ENCODE assay signal across 20 mouse cellular contexts in genomic region chr1:132150817-132151601, GRCm38 (mm10). TPM values are rescaled to one million over a fixed set of nuclear protein-coding genes. Genes with fewer than 3 reads are reported as not detected.
DNase-seq lines count a peak whose midpoint lies in the region; ATAC-seq and TF ChIP-seq lines count a peak whose summit lies in the region.
"Had no signal": no experiment of that assay in that cellular context is flagged by ENCODE, and none has a peak within 500 bp of the region (broad histone marks: within the 10 kb centered on the region; RNA-seq: fewer than 3 reads in every experiment).

No protein-coding gene starts in this region.

- WGBS in intestine, postnatal 0 days, result 53% methylated on average over 15 of the region's 15 CpGs
- WGBS in lung, adult 2 months, result 68% methylated on average over 15 of the region's 15 CpGs
- 69% methylated on average over 15 of the region's 15 CpGs for WGBS in stomach, embryonic 16.5 days

- no peaks in the 10 kb centered on the region for H3K9me3 ChIP-seq in intestine, postnatal 0 days (ENCODE audit: control insufficient read depth)
- no peaks in the 10 kb centered on the region for H3K9me3 ChIP-seq in stomach, embryonic 16.5 days (replicated peaks; ENCODE audit: control insufficient read depth, low read length)
- H3K9me3 ChIP-seq: hindbrain, embryonic 13.5 days; limb, embryonic 13.5 days had no signal

- no peaks in the 10 kb centered on the region for H3K27me3 ChIP-seq in intestine, postnatal 0 days (replicated peaks; ENCODE audit: control insufficient read depth, insufficient read depth, low read length)
- H3K27me3 ChIP-seq in stomach, embryonic 16.5 days (ENCODE audit: control insufficient read depth, insufficient read depth, low read length), result no peaks in the 10 kb centered on the region
- H3K27me3 ChIP-seq: limb, embryonic 13.5 days had no signal

- H3K9ac ChIP-seq in intestine, postnatal 0 days (ENCODE audit: low read depth, low read length), result peak overlapping the region; percentile 26
- no peak overlapping the region for H3K9ac ChIP-seq in stomach, embryonic 16.5 days (ENCODE audit: low read length)
- H3K9ac ChIP-seq: forebrain, postnatal 0 days; limb, embryonic 13.5 days had no signal

- H3K27ac ChIP-seq in intestine, postnatal 0 days (ENCODE audit: low read depth, low read length), result peak overlapping the region; percentile 95
- H3K27ac ChIP-seq in stomach, embryonic 16.5 days (ENCODE audit: low read length), result peak overlapping the region; percentile 39; the same call in 1 of the 2 replicates
- H3K27ac ChIP-seq: hindbrain, embryonic 13.5 days; limb, embryonic 13.5 days had no signal

- no peak for TF ChIP-seq POLR2A in lung, adult 2 months (IDR thresholded peaks at IDR 0.05; ENCODE audit: borderline replicate concordance, extremely low read depth, low read depth, low read length)

- peaks cover 5% of the 10 kb centered on the region; the same call in 1 of the 2 replicates for H3K4me1 ChIP-seq in intestine, postnatal 0 days (replicated peaks; ENCODE audit: control insufficient read depth, insufficient read depth, low read length)
- peaks cover 11% of the 10 kb centered on the region; the same call in 1 of the 2 replicates for H3K4me1 ChIP-seq in lung, adult 2 months (ENCODE audit: control insufficient read depth, insufficient read depth, low read length)
- H3K4me1 ChIP-seq in stomach, embryonic 16.5 days (ENCODE audit: control insufficient read depth, insufficient read depth, low read length), result no peaks in the 10 kb centered on the region

- H3K36me3 ChIP-seq in intestine, postnatal 0 days (ENCODE audit: control insufficient read depth, insufficient read depth), result no peaks in the 10 kb centered on the region
- H3K36me3 ChIP-seq in stomach, embryonic 16.5 days (ENCODE audit: control insufficient read depth, insufficient read depth, low read length), result no peaks in the 10 kb centered on the region
- H3K36me3 ChIP-seq: hindbrain, embryonic 13.5 days; limb, embryonic 13.5 days had no signal

- DNase-seq in lung, adult 18-20 months, result peak; percentile 81 to 85
- DNase-seq in lung, postnatal 10 days, result no peak
- peak; percentile 66 for DNase-seq in lung, adult 2 months
- no peak for DNase-seq in right cerebral cortex, postnatal 10 days (ENCODE audit: low spot score in 2 of 2)
- DNase-seq in cerebellum, adult 11 months, result no peak
- DNase-seq: cerebellum, adult 8-10 months; embryo, embryonic 11 days; forebrain, postnatal 0 days; thymus, postnatal 14 days had no signal

- no peak overlapping the region for H3K4me3 ChIP-seq in intestine, postnatal 0 days (ENCODE audit: low read depth, low read length)
- no peak overlapping the region for H3K4me3 ChIP-seq in lung, adult 2 months (replicated peaks; ENCODE audit: extremely low read depth, low read depth, low read length)
- no peak overlapping the region for H3K4me3 ChIP-seq in stomach, embryonic 16.5 days (replicated peaks; ENCODE audit: low read length)
- H3K4me3 ChIP-seq: hindbrain, embryonic 13.5 days; limb, embryonic 13.5 days had no signal

- TF ChIP-seq CTCF in intestine, postnatal 0 days (IDR thresholded peaks at IDR 0.05; ENCODE audit: low read depth), result no peak
- TF ChIP-seq CTCF in lung, adult 2 months (IDR thresholded peaks at IDR 0.05; ENCODE audit: insufficient read depth, low read length), result no peak

- H3K4me2 ChIP-seq in intestine, postnatal 0 days (replicated peaks; ENCODE audit: low read depth), result 0 out of 2 replicates have a peak overlapping the region, but pooled peaks have one; percentile 1
- no peak overlapping the region for H3K4me2 ChIP-seq in stomach, embryonic 16.5 days (ENCODE audit: low read depth, low read length)
- H3K4me2 ChIP-seq: hindbrain, embryonic 13.5 days; limb, embryonic 13.5 days had no signal

- ATAC-seq in intestine, postnatal 0 days, result peak; percentile 81
- ATAC-seq in stomach, embryonic 16.5 days (ENCODE audit: insufficient read depth, low FRiP score), result no peak
- ATAC-seq in megakaryocyte-erythroid progenitor cell, adult 5-6 weeks (replicated peaks; ENCODE audit: low FRiP score, low TSS enrichment, poor library complexity, severe bottlenecking), result no peak
- ATAC-seq: activated CD4-positive, CD25-positive, alpha-beta regulatory T cell, adult 4 months; forebrain, postnatal 0 days; midbrain, embryonic 16.5 days had no signal

RNA-seq across cellular contexts. Expression of gene Cdk18, which starts 11.5 kb away (rescaled TPM):
- 33.7 and 39.3 TPM in 2 replicates for polyA plus RNA-seq in intestine, postnatal 0 days (2015; fragmentation: Nextera tagmentation; extraction: Ambion mirVana)
- 32.8 and 34.0 TPM in 2 replicates for polyA plus RNA-seq in lung, adult 2 months (2012; rRNA removed)
- polyA plus RNA-seq in stomach, embryonic 16.5 days (2015; fragmentation: Nextera tagmentation; extraction: Ambion mirVana), result 6.9 and 7.4 TPM in 2 replicates
- total RNA-seq in megakaryocyte-erythroid progenitor cell, adult 5-6 weeks (2014; fragmentation: Nextera tagmentation), result 0.42 TPM in 1 of 2 replicates, not detected in the other
- 0.46 TPM in 1 of 2 replicates, not detected in the other for total RNA-seq in megakaryocyte-erythroid progenitor cell, adult 5-6 weeks (2017)
- polyA plus RNA-seq: activated CD4-positive, CD25-positive, alpha-beta regulatory T cell, adult 4 months had no signal

RNA-seq across cellular contexts. Expression of gene Lemd1, which starts 40.2 kb away (rescaled TPM):
- 0.08 TPM in 1 of 2 replicates, not detected in the other for polyA plus RNA-seq in intestine, postnatal 0 days (2015; fragmentation: Nextera tagmentation; extraction: Ambion mirVana)
- not detected in 2 replicates for polyA plus RNA-seq in lung, adult 2 months (2012; rRNA removed)
- 0.49 and 0.61 TPM in 2 replicates for polyA plus RNA-seq in stomach, embryonic 16.5 days (2015; fragmentation: Nextera tagmentation; extraction: Ambion mirVana)
- not detected in 2 replicates for total RNA-seq in megakaryocyte-erythroid progenitor cell, adult 5-6 weeks (2014; fragmentation: Nextera tagmentation)
- total RNA-seq in megakaryocyte-erythroid progenitor cell, adult 5-6 weeks (2017), result not detected in 2 replicates
- polyA plus RNA-seq: activated CD4-positive, CD25-positive, alpha-beta regulatory T cell, adult 4 months; heart, embryonic 16.5 days; liver, embryonic 16.5 days had no signal

RNA-seq across cellular contexts. Expression of gene AC124108.1, which starts 40.2 kb away (rescaled TPM):
- not detected in 2 replicates for polyA plus RNA-seq in intestine, postnatal 0 days (2015; fragmentation: Nextera tagmentation; extraction: Ambion mirVana)
- not detected in 2 replicates for polyA plus RNA-seq in lung, adult 2 months (2012; rRNA removed)
- 0.14 and 0.35 TPM in 2 replicates for polyA plus RNA-seq in stomach, embryonic 16.5 days (2015; fragmentation: Nextera tagmentation; extraction: Ambion mirVana)
- total RNA-seq in megakaryocyte-erythroid progenitor cell, adult 5-6 weeks (2014; fragmentation: Nextera tagmentation), result not detected in 2 replicates
- not detected in 2 replicates for total RNA-seq in megakaryocyte-erythroid progenitor cell, adult 5-6 weeks (2017)
- total RNA-seq: gastrocnemius, adult 8-10 months had no signal
- polyA plus RNA-seq: activated CD4-positive, CD25-positive, alpha-beta regulatory T cell, adult 4 months; heart, embryonic 16.5 days; large intestine, adult 2 months; liver, embryonic 16.5 days had no signal

Comparison
In these comparisons a context has a peak if more than half of its experiments do, and no peak if none do; other contexts are left out.
1. DNase-seq: peak in lung, adult 18-20 months (2 of 2) and lung, adult 2 months (single experiment); none in lung, postnatal 10 days (single experiment), right cerebral cortex, postnatal 10 days (0 of 2) and cerebellum, adult 11 months (single experiment).